Mouse (Mus musculus) kidney, postnatal 4 days (tissue): ENCODE data around the gene Ror1.
A peak's percentile ranks its signal among the peaks of the same experiment; 100 is the strongest.

Source experiments
- DNase-seq, 2 experiments: peaks; one replicate each; pipeline ENCODE4 v3.0.0; 2021; ENCODE audit warnings: mixed read lengths in 2 of 2

The Ror1 gene

GRCm38 (mm10) chr4:100324719-100325515 lies 229.3 kb downstream of the Ror1 start:
- DNase-seq: no peak

DNA sequence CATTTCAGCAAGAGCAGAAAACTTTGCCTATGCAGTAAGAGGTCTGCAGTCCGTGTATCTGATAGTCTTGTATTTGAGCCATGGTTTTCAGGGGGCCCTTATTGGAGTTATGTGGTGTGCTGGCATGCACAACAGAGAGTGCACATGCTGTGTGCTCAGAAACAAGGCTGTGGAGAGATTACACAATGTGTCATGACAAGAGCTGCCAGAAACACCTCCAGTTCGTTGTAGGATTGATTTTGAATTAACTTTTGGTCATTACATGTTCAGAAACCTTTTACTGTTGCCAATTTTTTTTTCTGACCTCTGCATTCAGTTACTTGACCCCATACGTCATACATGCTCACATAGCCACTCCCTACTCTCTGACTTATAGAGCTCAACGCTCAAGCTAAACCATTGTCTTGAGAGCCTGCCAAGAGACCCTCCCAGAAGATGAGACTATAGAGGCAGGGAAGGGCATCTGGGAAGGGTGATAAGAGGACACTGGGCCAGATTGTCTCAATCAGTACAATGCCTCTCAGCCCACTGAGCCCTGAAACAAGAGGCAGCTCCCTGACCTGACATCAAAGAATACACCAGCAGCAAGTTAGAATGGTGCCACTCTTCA lies 232.9 kb downstream of the Ror1 start:
- DNase-seq: no peak

GRCm38 (mm10) chr4:100335168-100335567 lies 239.6 kb downstream of the Ror1 start:
- DNase-seq: no peak

- no peak for DNase-seq
These were observed 252.2 kb downstream of the Ror1 start for GRCm38 (mm10) chr4:100347791-100348190.

GRCm38 (mm10) chr4:100350106-100350795 lies 254.7 kb downstream of the Ror1 start:
- peak in 1 of 2 experiments; percentile 19 for DNase-seq

DNA sequence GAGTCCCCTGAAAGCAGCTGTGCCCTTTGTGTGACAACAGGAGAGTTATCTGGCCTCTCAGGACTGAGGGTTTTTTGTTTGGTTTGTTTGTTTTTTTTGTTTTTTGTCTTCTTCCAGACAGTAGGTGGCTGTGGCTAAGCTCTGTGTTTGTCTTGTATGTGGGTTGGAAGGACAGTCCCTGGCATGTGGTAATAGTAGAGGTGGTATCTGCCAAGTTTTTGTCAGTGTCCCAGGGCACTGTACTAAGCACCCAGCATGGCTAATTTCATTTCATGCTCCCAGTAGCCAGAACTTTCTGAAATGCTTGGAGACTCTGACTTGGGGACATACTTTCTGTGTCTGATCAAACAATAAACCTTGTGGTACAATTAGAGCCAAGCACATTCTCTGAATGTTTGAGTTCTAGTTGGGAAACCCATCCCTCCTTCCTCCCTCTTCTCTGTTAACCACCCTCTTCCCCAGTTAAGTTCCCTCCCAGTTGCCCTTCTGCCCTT lies 256.3 kb downstream of the Ror1 start:
- DNase-seq: no peak

GRCm38 (mm10) chr4:100355566-100355965 lies 260.0 kb downstream of the Ror1 start:
- peak in 1 of 2 experiments; percentile 30 for DNase-seq

- no peak for DNase-seq
These were observed 262.4 kb downstream of the Ror1 start for GRCm38 (mm10) chr4:100357881-100358589.

DNA sequence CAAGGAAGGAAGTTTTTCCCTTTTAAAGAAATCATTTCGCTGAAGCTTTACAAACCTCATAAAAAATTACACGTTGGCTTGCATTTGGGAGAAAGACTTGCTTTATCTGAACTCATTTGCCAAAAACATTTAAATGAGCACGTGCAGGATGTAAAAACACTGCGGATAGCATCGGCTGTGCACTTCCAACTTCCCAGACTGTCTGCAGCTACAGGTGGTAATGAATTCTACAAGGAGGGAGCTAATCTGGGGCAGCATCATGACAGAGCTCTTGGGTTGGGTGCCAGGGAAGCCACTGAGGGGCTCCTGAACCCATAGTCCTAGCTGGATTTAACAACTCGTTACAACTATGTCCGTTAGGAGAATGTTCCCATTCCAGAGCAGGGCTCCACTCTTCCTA lies 268.1 kb downstream of the Ror1 start:
- DNase-seq: no peak

DNA sequence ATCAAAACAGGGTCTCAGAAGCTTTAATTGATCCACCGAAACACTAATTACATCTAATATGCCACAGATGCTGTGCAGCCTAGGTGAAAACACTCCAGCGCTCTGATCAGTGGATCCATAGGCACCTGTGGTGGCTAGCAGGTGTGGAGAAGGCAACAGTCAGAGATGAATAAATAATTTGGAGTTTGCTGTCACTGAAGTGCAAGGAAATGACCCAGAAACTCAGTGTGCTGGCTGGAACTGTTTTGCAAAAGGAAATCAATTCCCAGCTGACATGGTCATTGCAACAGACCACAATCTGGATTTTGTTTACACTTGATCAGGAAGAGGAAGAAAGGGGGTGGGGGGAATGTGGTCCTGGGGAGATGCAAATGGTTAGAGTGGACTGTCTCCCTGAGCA lies 273.1 kb downstream of the Ror1 start:
- DNase-seq: no peak

GRCm38 (mm10) chr4:100369541-100370174 lies 274.1 kb downstream of the Ror1 start:
- DNase-seq: no peak

GRCm38 (mm10) chr4:100372806-100373205 lies 277.2 kb downstream of the Ror1 start:
- DNase-seq: no peak

- no peak for DNase-seq
These were observed 278.2 kb downstream of the Ror1 start for GRCm38 (mm10) chr4:100373780-100374179.

- DNase-seq: no peak
These were observed 279.7 kb downstream of the Ror1 start for GRCm38 (mm10) chr4:100375286-100375685.

DNA sequence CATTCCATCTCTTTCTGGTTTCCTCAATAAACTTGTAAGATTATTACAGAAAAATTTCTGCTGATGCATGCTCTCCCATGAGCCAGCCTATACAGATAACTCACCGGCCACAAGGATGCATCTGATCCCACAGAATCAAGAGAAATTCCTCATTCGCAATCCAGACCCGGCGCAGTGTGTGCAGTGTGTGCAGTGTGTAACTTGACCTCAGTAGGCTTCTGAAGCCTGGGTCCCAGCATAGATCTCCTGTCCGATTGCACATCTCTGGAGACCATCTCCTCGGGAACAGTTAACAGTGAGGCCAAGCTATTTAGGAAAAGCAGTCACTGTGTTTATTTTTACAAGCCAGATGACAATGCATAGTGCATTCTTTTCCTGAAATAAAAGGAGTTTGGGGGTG lies 280.6 kb downstream of the Ror1 start:
- DNase-seq: no peak

DNA sequence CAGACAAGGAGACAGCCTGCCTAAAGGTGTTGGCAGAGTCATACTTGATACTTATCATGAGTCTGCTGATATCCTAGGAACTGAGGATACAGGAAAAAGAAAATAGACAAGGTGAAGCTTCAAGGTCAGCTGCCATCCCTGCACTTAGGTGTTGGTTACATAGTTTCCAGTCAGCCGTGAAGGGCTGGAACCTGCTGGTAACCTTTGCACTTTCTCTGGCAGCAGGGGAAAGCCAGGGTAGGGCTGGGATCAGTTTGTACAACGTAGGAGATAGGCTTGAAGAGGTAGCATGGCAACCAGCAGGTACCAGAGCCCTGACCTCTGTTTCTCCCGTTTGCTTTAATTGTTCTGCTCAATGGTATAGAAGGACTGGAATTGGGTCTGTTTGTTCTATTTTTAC lies 281.6 kb downstream of the Ror1 start:
- no peak for DNase-seq

DNA sequence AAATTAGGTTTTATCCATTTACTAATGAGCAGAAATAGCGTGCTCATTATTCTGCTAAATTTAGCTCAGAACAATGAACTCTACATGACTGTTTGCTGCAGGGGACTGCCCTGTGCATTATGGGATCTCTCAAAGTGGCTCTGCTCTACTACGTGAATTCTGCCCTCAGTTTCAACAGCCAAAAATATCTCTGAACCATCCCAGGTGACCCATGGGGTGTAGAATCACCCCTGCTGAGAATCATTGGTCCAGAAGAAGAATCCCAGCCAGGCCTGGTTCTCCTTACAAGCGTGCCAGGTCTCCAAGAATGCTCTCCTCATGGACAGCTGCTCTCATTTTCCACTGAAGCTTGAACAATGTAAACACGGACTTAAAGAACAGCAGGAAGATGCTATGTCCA lies 282.4 kb downstream of the Ror1 start:
- no peak for DNase-seq

- no peak for DNase-seq
These were observed 286.2 kb downstream of the Ror1 start for GRCm38 (mm10) chr4:100381760-100382159.

GRCm38 (mm10) chr4:100386272-100386988 lies 290.8 kb downstream of the Ror1 start:
- no peak for DNase-seq

DNA sequence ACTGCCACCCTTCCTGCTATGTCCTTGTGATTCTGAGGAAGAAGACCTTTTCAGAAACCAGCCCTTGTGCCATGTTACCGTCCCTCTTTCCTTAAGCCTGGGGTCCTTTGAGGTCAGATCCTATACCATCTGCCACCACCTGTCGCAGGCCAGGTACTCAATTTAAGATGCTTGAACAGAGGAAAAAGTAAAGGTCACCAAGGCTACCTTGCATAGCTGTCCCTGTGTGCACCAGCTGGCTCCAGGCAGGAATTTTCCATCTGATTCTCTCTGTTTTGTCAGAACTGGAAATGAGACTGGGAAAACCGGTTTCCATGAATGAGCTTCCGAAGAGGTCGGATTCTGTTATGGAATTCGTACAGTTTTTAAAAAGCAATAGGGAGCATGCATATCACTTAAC lies 294.8 kb downstream of the Ror1 start:
- DNase-seq: no peak

GRCm38 (mm10) chr4:100391021-100391420 lies 295.4 kb downstream of the Ror1 start:
- no peak for DNase-seq
